Mouse (Mus musculus): Measurements from ENCODE around the gene Secisbp2l.

GRCm38 (mm10) chr2:125783868-125784267 lies 1.2 kb upstream of the Secisbp2l start:
- TF ChIP-seq EP300 (IDR thresholded peaks at IDR 0.05) = no peak
- no peak for TF ChIP-seq CTCF (IDR thresholded peaks at IDR 0.05)

Measured in lung, postnatal 0 days (tissue).